Mouse (Mus musculus) MEL (cell line): Measurements from ENCODE around the gene Eif2b5.

Source experiments
- CHD1 ChIP-seq: IDR thresholded peaks from 2 replicates; pipeline ENCODE4 v1.6.1; 2012; ENCODE audit warnings: low read depth, mild to moderate bottlenecking, inconsistent platforms, low read length, improper control_type of control experiment
- CHD2 ChIP-seq: IDR thresholded peaks from 2 replicates; pipeline ENCODE4 v1.6.1; 2011; ENCODE audit warnings: low read length, improper control_type of control experiment
- CTCF ChIP-seq, 3 experiments: IDR thresholded peaks in 2 of 3; conservative IDR thresholded peaks in 1 of 3; 2 replicates each; pipeline ENCODE4 v1.5.1; 2011 to 2012; ENCODE audit warnings: low read length in 3 of 3, low read depth in 2 of 3, mild to moderate bottlenecking in 2 of 3, improper control_type of control experiment in 1 of 3, inconsistent platforms in 1 of 3, mixed read lengths in 1 of 3, moderate library complexity in 1 of 3; ENCODE audit not compliant: control insufficient read depth in 1 of 3, insufficient read depth in 1 of 3, poor library complexity in 1 of 3, severe bottlenecking in 1 of 3
- ETS1 ChIP-seq: IDR thresholded peaks from 2 replicates; pipeline ENCODE4 v1.6.1; 2012; ENCODE audit warnings: low read depth, mild to moderate bottlenecking, inconsistent platforms, low read length, improper control_type of control experiment, moderate library complexity
- GABPA ChIP-seq: IDR thresholded peaks from 2 replicates; pipeline ENCODE4 v1.6.1; 2012; ENCODE audit warnings: low read depth, mild to moderate bottlenecking, inconsistent platforms, low read length, improper control_type of control experiment, moderate library complexity
- KAT2A ChIP-seq: conservative IDR thresholded peaks from 2 replicates; pipeline ENCODE4 v1.6.1; 2012; ENCODE audit warnings: low read depth, low read length, improper control_type of control experiment, inconsistent platforms
- MXI1 ChIP-seq: IDR thresholded peaks from 2 replicates; pipeline ENCODE4 v1.6.1; 2011; ENCODE audit warnings: mild to moderate bottlenecking, low read depth, low read length, improper control_type of control experiment
- POLR2A ChIP-seq, 2 experiments: IDR thresholded peaks; 2 replicates each; pipeline ENCODE4 v1.6.1; 2011 to 2012; ENCODE audit warnings: low read length in 2 of 2, mild to moderate bottlenecking in 2 of 2, control low read depth in 1 of 2, improper control_type of control experiment in 1 of 2, low read depth in 1 of 2, moderate library complexity in 1 of 2; ENCODE audit not compliant: control insufficient read depth in 1 of 2, insufficient read depth in 1 of 2, poor library complexity in 1 of 2
- POLR2AphosphoS2 ChIP-seq: IDR thresholded peaks from 2 replicates; pipeline ENCODE4 v1.6.1; 2011; ENCODE audit warnings: low read length, improper control_type of control experiment
- POLR2AphosphoS5 ChIP-seq: IDR thresholded peaks from 2 replicates; pipeline ENCODE4 v1.6.1; 2012; ENCODE audit warnings: low read depth, borderline replicate concordance, mild to moderate bottlenecking, inconsistent platforms, low read length, moderate library complexity, mixed read lengths
- TCF12 ChIP-seq: IDR thresholded peaks from 2 replicates; pipeline ENCODE4 v1.6.1; 2014; ENCODE audit warnings: low read depth, mild to moderate bottlenecking, inconsistent platforms, low read length, improper control_type of control experiment, moderate library complexity
- USF1 ChIP-seq: IDR thresholded peaks from 2 replicates; pipeline ENCODE4 v1.6.1; 2014; ENCODE audit warnings: low read depth, mild to moderate bottlenecking, inconsistent platforms, low read length, improper control_type of control experiment, moderate library complexity
- USF2 ChIP-seq, 2 experiments: IDR thresholded peaks; 2 replicates each; pipeline ENCODE4 v1.6.1; 2011 to 2012; ENCODE audit warnings: improper control_type of control experiment in 2 of 2, low read length in 2 of 2, borderline replicate concordance in 1 of 2, inconsistent platforms in 1 of 2, low read depth in 1 of 2, mild to moderate bottlenecking in 1 of 2; ENCODE audit not compliant: insufficient read depth in 1 of 2
- ZNF384 ChIP-seq: IDR thresholded peaks from 2 replicates; pipeline ENCODE4 v1.6.1; 2012; ENCODE audit warnings: low read depth, mild to moderate bottlenecking, inconsistent platforms, low read length, improper control_type of control experiment

DNA sequence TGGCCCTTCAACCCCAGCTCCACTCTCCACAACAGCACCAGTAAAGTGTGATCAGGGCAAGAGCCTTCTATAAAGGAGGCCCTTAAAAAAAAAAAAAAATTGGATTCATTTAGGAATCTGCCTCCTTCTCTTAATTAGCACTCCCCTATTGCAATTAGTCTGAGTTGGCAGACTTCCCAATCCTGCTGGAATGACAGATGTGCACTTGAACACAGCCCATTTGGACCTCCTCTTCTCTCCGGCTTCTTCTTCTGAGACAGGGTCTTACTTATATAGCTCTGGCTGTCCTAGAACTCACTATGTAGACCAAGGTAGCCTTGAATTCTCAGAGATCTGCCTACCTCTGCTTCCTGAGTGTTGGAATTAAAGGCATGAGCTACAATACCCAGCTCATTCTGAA is 30.8 kb downstream of the Eif2b5 start:
- TF ChIP-seq CTCF (IDR thresholded peaks at IDR 0.05 in 2 of 3, conservative IDR thresholded peaks at IDR 0.05 in 1 of 3; ENCODE audit: control insufficient read depth in 1 of 3, insufficient read depth in 1 of 3, low read depth in 2 of 3, low read length in 3 of 3, poor library complexity in 1 of 3, severe bottlenecking in 1 of 3) = no peak
- no peak for TF ChIP-seq KAT2A
- TF ChIP-seq POLR2A (IDR thresholded peaks at IDR 0.05; ENCODE audit: control insufficient read depth in 1 of 2, insufficient read depth in 1 of 2, low read depth in 1 of 2, low read length in 2 of 2, poor library complexity in 1 of 2) = no peak
- no peak for TF ChIP-seq USF1
- TF ChIP-seq MXI1 = no peak
- TF ChIP-seq ETS1 = no peak
- TF ChIP-seq CHD2 = no peak
- 0 out of 2 replicates have a peak, but pooled peaks have one; percentile 6 for TF ChIP-seq ZNF384
- TF ChIP-seq TCF12 = no peak
- no peak for TF ChIP-seq USF2 (IDR thresholded peaks at IDR 0.05; ENCODE audit: borderline replicate concordance in 1 of 2, insufficient read depth in 1 of 2, low read depth in 1 of 2, low read length in 2 of 2)
- TF ChIP-seq CHD1 = no peak
- no peak for TF ChIP-seq POLR2AphosphoS2
- no peak for TF ChIP-seq GABPA
- no peak for TF ChIP-seq POLR2AphosphoS5
